Mouse (Mus musculus): ENCODE data around the gene Rps8. TPM values are rescaled to one million over a fixed set of nuclear protein-coding genes. Genes with fewer than 3 reads are reported as not detected.

Rps8 gene
- total RNA-seq, 2 experiments from 2014 or later: 498 to 543 TPM

Small RNAs within 50 kb of the gene (microRNA-seq; reads per million reads assigned to microRNA genes)
- gene Gm22398: not detected

Other genes with a start within 250 kb of the Rps8 start
- 10 to 100 TPM; 56.7 to 58.3 TPM for gene Urod, start 161.8 kb downstream of the Rps8 start, total RNA-seq (2021)
- gene Hectd3, start 160.9 kb downstream of the Rps8 start, total RNA-seq (2021): 10 to 100 TPM; 13.7 to 15.3 TPM
- 10 to 100 TPM; 19.9 to 21.1 TPM for gene Eif2b3, start 136.8 kb downstream of the Rps8 start, total RNA-seq (2021)
- gene Ptch2, start 60.2 kb downstream of the Rps8 start, total RNA-seq (2021): under 1 TPM; 0.21 to 0.52 TPM
- gene Btbd19, start 30.5 kb downstream of the Rps8 start, total RNA-seq (2021): 1 to 10 TPM; 1.5 to 2.3 TPM
- not detected for gene Tctex1d4, start 29.4 kb downstream of the Rps8 start, total RNA-seq (2021)
- gene Plk3, start 22.3 kb downstream of the Rps8 start, total RNA-seq (2021): 1 to 10 TPM in 1 of 2 experiments, under 1 TPM in 1; 0.25 to 1.7 TPM
- gene Kif2c, start 26.4 kb upstream of the Rps8 start, total RNA-seq (2021): not detected
- 1 to 10 TPM; 4.5 to 6.9 TPM for gene Tmem53, start 95.7 kb upstream of the Rps8 start, total RNA-seq (2021)
- gene Armh1, start 95.9 kb upstream of the Rps8 start, total RNA-seq (2021): not detected

Data from gastrocnemius, adult 18-20 months (tissue).